Mouse (Mus musculus) right cerebral cortex, postnatal 4 days (tissue): Measurements from ENCODE around the gene Cdc42ep1.
"Not testable (repeated sequence)": the region's sequence is repeated elsewhere in the genome, so short reads cannot be mapped to it uniquely, and the experiment has no call there.

ENCODE experiments used
- DNase-seq: peaks from one replicate; pipeline ENCODE4 v3.0.0-alpha.2; 2022

The Cdc42ep1 gene

DNA sequence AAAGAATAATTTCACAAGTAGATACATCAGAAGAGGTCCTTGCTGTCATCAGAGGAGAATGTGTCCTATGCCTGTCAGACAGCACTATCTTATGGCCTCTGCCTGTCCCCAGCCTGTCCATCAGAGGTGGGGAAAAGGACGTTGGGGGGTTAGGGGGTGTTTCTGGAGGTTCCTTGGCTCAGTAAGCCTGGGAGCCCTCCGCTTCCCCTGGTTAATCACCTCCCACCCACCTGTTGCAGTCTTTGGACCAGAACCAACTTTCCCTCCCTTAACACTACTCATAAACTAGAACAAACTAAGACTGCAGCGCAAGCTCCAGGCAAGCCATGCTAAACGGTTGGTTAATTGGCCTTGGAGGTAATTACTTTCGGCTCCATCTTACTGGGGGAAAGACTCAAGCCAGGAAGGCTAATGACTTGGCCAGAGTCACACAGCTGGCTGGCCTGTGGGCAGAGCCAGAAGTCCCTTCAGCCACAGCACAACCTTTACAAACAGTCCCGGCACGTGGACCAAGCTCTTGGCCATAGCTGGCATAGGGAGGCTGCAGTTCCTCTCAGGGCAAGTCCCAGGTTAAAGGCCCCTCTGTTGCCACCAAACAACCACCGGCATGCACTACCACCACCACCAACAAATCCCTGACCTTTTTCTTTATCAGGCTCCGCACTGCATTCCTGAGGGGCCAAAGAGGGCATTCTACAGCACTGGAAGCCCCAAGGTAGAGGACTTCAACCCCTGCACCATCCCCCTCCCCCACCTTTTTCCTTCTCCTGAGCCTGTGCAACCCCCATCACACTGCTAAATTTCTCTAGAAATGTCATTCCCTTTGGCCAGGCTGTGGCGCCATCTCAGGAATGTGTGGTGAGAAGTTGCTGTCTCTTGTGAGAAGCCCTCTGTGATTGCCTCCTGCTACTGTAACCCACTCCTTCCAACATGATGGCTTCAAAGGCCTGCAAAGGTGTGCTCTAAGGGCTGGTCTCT lies 11.4 kb upstream of the Cdc42ep1 start:
- no peak for DNase-seq

GRCm38 (mm10) chr15:78831720-78832657 lies 10.4 kb upstream of the Cdc42ep1 start:
- DNase-seq = no peak

DNA sequence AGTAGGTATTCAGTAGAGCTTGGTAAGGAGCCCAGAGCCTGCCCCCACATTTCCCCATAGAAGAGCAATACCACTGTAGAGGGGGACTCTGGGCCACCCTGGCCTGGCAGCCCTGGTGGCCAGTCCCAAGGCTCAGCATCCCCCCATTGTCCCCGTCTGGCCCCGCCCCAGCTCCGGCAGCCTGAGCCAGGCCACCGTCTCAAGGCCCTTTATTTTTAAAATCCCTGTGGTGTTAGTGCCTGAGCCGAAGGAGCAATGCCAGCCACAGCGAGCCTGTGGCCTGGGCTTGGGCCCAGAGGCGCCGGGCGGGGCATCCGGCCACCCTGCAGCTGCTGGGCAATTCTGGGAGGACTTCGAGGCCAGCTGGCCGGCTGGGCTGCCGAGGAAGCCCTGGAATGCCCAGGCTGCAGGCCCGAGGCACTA lies 9.7 kb upstream of the Cdc42ep1 start:
- DNase-seq = peak; percentile 66

- DNase-seq = no peak
Measured at GRCm38 (mm10) chr15:78833582-78833981, 8.8 kb upstream of the Cdc42ep1 start.

- DNase-seq = no peak
Measured at GRCm38 (mm10) chr15:78834233-78835005, 8.0 kb upstream of the Cdc42ep1 start.

DNA sequence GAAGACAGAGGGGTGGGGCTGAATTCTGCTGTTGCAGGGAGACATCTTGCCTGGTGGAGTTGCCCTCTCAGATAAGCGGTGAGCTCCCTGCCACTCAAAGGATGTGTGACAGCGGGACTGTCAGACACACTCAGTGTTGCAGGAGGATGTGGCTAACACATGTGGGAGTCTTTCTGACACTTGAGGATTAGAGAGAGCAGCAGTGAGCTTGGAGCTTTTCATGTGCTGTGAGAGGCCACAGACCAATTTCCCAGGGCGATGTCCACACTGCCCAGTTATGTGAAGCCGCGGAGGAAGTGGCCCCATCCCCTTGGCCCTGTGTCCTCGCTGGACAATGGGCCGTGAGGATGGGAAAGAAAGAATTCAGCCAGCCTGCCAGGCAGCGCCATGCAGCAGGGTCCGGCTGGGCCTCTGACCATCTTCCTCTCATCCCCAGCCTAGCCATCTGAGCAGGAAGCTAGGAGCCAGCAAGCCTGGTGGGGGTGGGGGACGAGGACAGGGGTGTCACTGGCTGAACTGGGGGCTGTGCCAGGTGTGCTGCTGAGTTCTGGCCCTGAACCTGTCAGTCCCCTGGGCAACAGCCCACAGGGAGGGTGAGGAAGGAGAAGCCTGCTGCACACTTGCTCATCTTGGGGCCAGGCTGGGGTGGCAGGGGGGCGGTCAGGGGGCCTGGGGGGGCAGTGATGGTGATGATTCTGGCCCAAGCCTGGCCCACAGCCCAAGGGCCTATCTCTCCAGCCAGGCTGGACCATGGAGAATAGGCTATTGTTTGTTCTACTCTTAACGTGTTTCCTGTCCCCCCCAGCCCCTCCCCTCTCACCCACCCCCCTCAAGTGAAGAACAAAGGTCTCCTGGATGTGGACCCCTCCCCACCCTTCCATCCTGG lies 7.0 kb upstream of the Cdc42ep1 start:
- DNase-seq = no peak

DNA sequence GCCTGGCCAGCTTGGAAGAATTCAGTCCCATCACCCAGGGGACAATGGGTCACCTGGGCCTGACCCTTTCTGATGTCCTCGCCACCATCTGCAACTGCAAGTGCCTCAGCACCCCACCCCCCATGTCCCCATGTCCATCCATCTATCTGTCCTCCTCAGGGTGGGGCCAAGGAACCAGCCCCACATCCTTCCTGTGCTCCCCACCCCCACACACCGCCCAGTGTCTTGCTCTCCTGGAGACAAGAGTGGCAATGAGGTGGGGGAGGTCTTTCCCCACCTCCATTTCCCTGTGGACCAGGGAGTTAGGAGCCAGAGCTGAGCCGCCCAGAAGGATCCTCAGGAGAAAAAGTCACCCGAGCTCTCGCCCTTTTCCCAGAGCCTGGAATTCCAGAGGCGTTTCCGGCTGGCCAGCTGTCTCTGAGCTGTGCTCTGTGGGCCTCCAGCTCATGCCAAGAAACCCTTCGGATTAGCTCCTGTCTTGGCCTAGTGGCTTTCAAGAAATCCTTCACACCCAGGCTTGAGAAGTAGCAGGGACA lies 6.3 kb upstream of the Cdc42ep1 start:
- DNase-seq = no peak

DNA sequence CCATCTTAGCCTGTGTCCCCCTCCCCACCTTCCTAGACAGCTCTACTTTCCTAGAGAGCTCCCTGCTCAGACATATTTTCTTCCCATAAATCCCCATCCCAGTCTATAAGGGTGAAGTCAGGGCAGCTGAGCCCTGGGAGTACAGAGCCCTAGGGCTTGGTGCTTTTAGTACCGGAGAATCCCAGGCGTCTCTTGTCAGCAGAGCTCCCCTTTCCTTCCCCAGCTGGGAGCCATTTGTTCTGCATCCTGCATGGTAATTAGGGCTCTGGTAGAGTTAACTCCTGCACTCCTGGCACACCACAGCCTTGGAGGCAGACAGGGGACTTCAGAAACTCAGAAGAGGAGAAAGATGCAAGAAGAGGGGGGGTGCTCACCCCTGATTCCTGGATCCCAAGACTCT lies 2.7 kb upstream of the Cdc42ep1 start:
- no peak for DNase-seq

DNA sequence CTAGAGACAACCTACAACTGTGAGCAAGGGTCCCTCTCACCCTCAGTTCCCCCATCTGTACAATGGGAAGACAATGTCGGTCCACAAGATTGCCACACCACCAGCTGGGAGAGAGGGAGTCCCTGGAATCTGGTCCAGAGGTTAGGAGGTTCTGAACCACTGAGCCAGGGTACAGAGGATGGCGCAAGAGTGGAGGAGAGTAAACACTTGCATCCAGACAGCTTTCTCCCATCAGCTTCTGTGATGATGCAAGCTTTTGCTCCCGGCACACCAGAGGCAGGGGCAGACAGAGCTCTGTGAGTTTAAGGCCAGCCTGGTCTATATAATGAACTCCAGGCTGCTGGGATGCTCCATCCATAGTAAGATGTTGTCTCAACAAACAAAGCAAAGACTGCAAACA lies 2.2 kb upstream of the Cdc42ep1 start:
- no peak for DNase-seq

DNA sequence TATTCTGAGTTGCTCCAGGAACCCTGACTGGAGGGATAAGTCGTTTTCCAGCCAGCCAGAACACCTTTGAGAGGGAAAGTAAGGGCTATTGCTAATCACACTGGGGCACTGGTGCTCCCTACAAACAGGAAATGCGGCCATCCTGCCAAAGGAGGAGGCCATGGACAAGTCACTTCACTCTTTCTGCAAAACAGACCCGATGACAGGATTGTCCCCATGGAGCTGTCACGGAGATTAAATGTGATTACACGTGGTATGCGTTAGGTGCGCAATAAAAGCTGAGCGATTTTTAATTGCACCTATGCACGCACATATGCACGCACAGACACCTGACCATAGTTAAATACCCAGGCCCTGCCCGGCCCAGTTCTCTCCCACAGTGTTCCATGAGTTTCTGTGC lies 1.7 kb upstream of the Cdc42ep1 start:
- DNase-seq = no peak

- DNase-seq = no peak
Measured at GRCm38 (mm10) chr15:78841161-78841790, 1.1 kb upstream of the Cdc42ep1 start.

DNA sequence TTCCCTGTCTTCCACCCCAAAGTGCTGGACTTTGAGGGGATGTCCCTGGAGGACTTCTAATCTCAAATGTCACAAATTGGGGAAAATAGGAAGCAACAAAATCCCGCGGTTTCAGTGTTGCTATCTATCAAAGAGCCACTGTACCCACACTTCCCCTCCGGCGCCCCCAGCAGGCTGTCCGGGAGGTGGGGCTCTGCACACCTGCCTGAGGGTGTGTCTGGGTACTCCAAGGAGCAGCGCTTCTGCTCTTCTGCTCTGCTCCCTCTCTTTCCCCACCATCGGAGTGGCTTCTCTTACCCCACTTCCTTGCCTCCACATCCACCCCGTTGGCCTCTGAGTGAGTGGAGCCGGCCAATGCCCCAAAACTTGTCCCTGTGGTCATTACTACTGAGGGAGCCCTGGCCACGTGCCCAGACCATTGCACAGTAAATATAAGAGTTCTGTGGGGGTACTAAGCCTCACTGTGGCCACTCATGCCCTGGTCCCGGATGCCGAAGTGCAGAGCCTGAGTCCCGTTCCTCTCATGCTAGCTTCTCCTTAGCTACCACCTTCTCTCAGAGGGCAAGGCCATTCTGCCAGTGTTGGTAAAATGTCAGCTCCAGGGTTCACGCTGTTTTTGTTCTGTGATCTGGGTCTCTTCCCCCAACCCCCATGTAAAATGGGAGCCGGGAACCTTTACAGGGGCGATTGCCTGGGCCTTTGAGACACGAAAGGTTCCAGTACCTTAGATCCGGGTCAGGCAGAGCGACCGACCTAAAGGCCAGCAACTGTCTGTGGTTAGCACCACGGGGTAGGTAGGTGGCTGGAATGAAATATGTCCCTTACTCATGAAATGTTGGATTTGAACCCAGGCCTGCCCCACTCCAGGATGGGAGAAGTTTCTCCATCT lies 1.4 kb downstream of the Cdc42ep1 start:
- no peak for DNase-seq

DNA sequence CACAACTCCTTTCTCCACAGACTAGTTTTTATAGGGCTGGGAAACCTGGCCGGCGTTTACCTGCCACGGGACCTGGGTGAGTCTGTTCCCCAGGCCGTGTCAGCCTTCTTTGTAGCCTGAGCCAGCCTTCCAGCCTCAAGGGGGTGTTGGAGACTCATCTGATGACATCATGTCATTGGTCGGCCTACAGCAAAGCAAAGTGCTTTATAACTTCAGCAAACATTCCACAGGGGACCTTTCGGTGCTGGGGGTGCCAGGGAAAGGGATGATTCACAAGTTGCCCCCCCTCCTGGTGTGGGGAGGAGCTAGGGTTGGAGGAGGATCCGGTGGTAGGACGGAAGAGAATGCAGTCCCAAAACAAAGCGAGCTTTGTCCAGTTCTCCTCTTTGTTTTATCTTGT lies 2.4 kb downstream of the Cdc42ep1 start:
- DNase-seq = no peak

GRCm38 (mm10) chr15:78845321-78845720 lies 2.9 kb downstream of the Cdc42ep1 start:
- DNase-seq = no peak

GRCm38 (mm10) chr15:78845867-78846266 lies 3.4 kb downstream of the Cdc42ep1 start:
- DNase-seq = no peak

DNA sequence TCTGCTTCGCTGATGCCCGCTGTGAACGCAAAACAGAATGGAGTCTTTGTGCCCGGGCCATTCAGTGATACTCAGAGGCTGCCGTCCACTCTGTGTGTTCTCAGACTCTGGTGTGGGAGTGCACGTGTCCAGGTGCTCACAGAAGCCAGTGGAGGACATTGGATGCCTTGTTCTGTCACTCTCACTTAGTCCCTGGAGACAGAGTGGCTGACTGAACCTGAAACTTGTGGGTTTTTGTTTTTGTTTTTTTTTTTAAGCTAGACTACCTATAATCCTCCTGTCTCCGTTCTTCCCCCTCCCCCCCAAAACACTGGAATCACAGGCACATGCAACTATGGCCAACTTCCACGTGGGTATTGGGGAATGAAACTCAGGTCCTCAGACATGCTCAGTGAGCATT lies 3.9 kb downstream of the Cdc42ep1 start:
- DNase-seq = no peak

- DNase-seq = not testable (repeated sequence)
Measured at GRCm38 (mm10) chr15:78846805-78847204, 4.4 kb downstream of the Cdc42ep1 start.

- peak; percentile 76 for DNase-seq
Measured at GRCm38 (mm10) chr15:78848467-78848866, 6.0 kb downstream of the Cdc42ep1 start.

- DNase-seq = no peak
Measured at GRCm38 (mm10) chr15:78849485-78849884, 7.1 kb downstream of the Cdc42ep1 start.
